Mouse (Mus musculus) forebrain, embryonic 14.5 days (tissue): Measurements from ENCODE around the gene Edem1. TPM values are rescaled to one million over a fixed set of nuclear protein-coding genes. Genes with fewer than 3 reads are reported as not detected.

Experiments used
- ATAC-seq: fragments of 200-750 bp; cut with Nextera tagmentation; 2 replicates; pipeline ENCODE4 v1.8.0; 2017; ENCODE audit warnings: mild to moderate bottlenecking, moderate library complexity
- DNase-seq: peaks from one replicate; pipeline ENCODE4 v3.0.0-alpha.2; 2015; ENCODE audit warnings: low spot score
- H3K27ac ChIP-seq: fragments of 300-500 bp; sonication (generic); 2 replicates; pipeline ENCODE4 v1.5.1; 2014; ENCODE audit warnings: low read depth, mild to moderate bottlenecking, control low read depth, low read length, moderate library complexity
- H3K27me3 ChIP-seq: fragments of 300-500 bp; sonication (generic); replicated peaks from 2 replicates; pipeline ENCODE4 v1.6.1; 2014; ENCODE audit warnings: low read length, control low read depth, mixed read lengths; ENCODE audit not compliant: control insufficient read depth, insufficient read depth
- H3K36me3 ChIP-seq: fragments of 300-500 bp; sonication (generic); 2 replicates; pipeline ENCODE4 v1.6.1; 2014; ENCODE audit warnings: low read length, control low read depth; ENCODE audit not compliant: control insufficient read depth, insufficient read depth
- H3K4me1 ChIP-seq: fragments of 300-500 bp; sonication (generic); 2 replicates; pipeline ENCODE4 v1.6.1; 2014; ENCODE audit warnings: antibody characterized with exemption, low read length, control low read depth; ENCODE audit not compliant: control insufficient read depth, insufficient read depth
- H3K4me2 ChIP-seq: fragments of 300-500 bp; sonication (generic); 2 replicates; pipeline ENCODE4 v1.6.1; 2014; ENCODE audit warnings: mild to moderate bottlenecking, control low read depth, low read length
- H3K4me3 ChIP-seq: fragments of 300-500 bp; sonication (generic); 2 replicates; pipeline ENCODE4 v1.5.1; 2014; ENCODE audit warnings: low read depth, low read length, control low read depth
- H3K9ac ChIP-seq: fragments of 300-500 bp; sonication (generic); 2 replicates; pipeline ENCODE4 v1.6.1; 2014; ENCODE audit warnings: mild to moderate bottlenecking, low read length, control low read depth, moderate library complexity
- H3K9me3 ChIP-seq: fragments of 300-500 bp; sonication (generic); replicated peaks from 2 replicates; pipeline ENCODE4 v1.6.1; 2016; ENCODE audit warnings: low read length, control low read depth, mixed read lengths; ENCODE audit not compliant: control insufficient read depth
- WGBS: fragments of 180-500 bp; shearing (Covaris S2); extraction: QIAGEN DNeasy Blood & Tissue Kit; methylation state at CpG from one replicate; pipeline ENCODE4 v1.1.7; 2014; 5-methylcytosine and 5-hydroxymethylcytosine counted together
- polyA plus RNA-seq: library from polyadenylated mRNA; unstranded; fragments of >200 nt; fragmentation: Nextera tagmentation; extraction: Ambion mirVana; gene quantifications from 2 replicates; pipeline ENCODE4 v1.2.1, GENCODE M21; 2014

The Edem1 gene
- polyA plus RNA-seq, 1 experiment from 2014 or later, result 7.5 TPM

- Histone ChIP-seq H3K9me3 (no peaks in the 10 kb centered on the region), H3K4me1 (peaks cover 8% of the 10 kb centered on the region), H3K27me3 (no peaks in the 10 kb centered on the region), H3K36me3 (peaks cover 37% of the 10 kb centered on the region), H3K4me3 (no peak overlapping the region), H3K9ac (no peak overlapping the region), H3K27ac (no peak overlapping the region), H3K4me2 (no peak overlapping the region)
- ATAC-seq (no peak), DNase-seq (no peak)
- 87% methylated on average over 7 of the region's 7 CpGs for WGBS
These were observed 3.5 kb upstream of the Edem1 start for GRCm38 (mm10) chr6:108824816-108825545.

GRCm38 (mm10) chr6:108826070-108826469 lies 2.4 kb upstream of the Edem1 start:
- peaks cover 30% of the 10 kb centered on the region for H3K36me3 ChIP-seq

GRCm38 (mm10) chr6:108827336-108827920 lies 1.0 kb upstream of the Edem1 start:
- no peak overlapping the region for H3K4me3 ChIP-seq
- DNase-seq (no peak), ATAC-seq (no peak)
- no peaks in the 10 kb centered on the region for H3K9me3 ChIP-seq
- H3K36me3 ChIP-seq, result peaks cover 16% of the 10 kb centered on the region
- peaks cover 10% of the 10 kb centered on the region for H3K4me1 ChIP-seq
- no peak overlapping the region for H3K9ac ChIP-seq
- WGBS, result 23% methylated on average over 5 of the region's 5 CpGs
- H3K4me2 ChIP-seq, result peak overlapping the region; percentile 76; the same call in 1 of the 2 replicates
- no peak overlapping the region for H3K27ac ChIP-seq
- H3K27me3 ChIP-seq, result no peaks in the 10 kb centered on the region

More at GRCm38 (mm10) chr6:108826070-108826469, 2.4 kb upstream of the Edem1 start:
- DNase-seq (no peak), ATAC-seq (no peak)
- Histone ChIP-seq H3K9ac (no peak overlapping the region), H3K27ac (no peak overlapping the region), H3K9me3 (no peaks in the 10 kb centered on the region), H3K4me1 (peaks cover 10% of the 10 kb centered on the region), H3K4me3 (no peak overlapping the region), H3K4me2 (no peak overlapping the region), H3K27me3 (no peaks in the 10 kb centered on the region)
- WGBS, result 82% methylated on average over 3 of the region's 3 CpGs

- Histone ChIP-seq H3K9ac (peak overlapping the region; percentile 92), H3K4me2 (peak overlapping the region; percentile 76), H3K27me3 (no peaks in the 10 kb centered on the region), H3K27ac (peak overlapping the region; percentile 44), H3K36me3 (peaks cover 4% of the 10 kb centered on the region; the same call in 1 of the 2 replicates), H3K4me3 (peak overlapping the region; percentile 87), H3K9me3 (no peaks in the 10 kb centered on the region), H3K4me1 (peaks cover 10% of the 10 kb centered on the region)
- ATAC-seq (peak; percentile 68), DNase-seq (peak; percentile 46)
- 0% methylated on average over 56 of the region's 56 CpGs for WGBS
These were observed 431 bp downstream of the Edem1 start for GRCm38 (mm10) chr6:108828872-108829271.

- peak overlapping the region; percentile 76 for H3K4me2 ChIP-seq
- peaks cover 10% of the 10 kb centered on the region for H3K4me1 ChIP-seq
- WGBS, result 26% methylated on average over 22 of the region's 22 CpGs
- H3K9me3 ChIP-seq, result no peaks in the 10 kb centered on the region
- no peak for ATAC-seq
- H3K27me3 ChIP-seq, result no peaks in the 10 kb centered on the region
- H3K9ac ChIP-seq, result peak overlapping the region; percentile 92
- H3K4me3 ChIP-seq, result peak overlapping the region; percentile 87
- DNase-seq, result peak; percentile 18
- H3K27ac ChIP-seq, result no peak overlapping the region
- no peaks in the 10 kb centered on the region for H3K36me3 ChIP-seq
These were observed 1.2 kb downstream of the Edem1 start for GRCm38 (mm10) chr6:108829386-108830370.

GRCm38 (mm10) chr6:108832170-108832569 lies 3.7 kb downstream of the Edem1 start:
- no peak overlapping the region for H3K27ac ChIP-seq
- no peak overlapping the region for H3K9ac ChIP-seq
- peaks cover 10% of the 10 kb centered on the region for H3K4me1 ChIP-seq
- H3K36me3 ChIP-seq, result peaks cover 3% of the 10 kb centered on the region; the same call in 1 of the 2 replicates
- DNase-seq (no peak), ATAC-seq (no peak)
- H3K4me3 ChIP-seq, result no peak overlapping the region
- H3K27me3 ChIP-seq, result no peaks in the 10 kb centered on the region
- no peaks in the 10 kb centered on the region for H3K9me3 ChIP-seq
- no peak overlapping the region for H3K4me2 ChIP-seq
- WGBS, result 58% methylated on average over 1 of the region's 1 CpGs

GRCm38 (mm10) chr6:108832989-108833388 lies 4.5 kb downstream of the Edem1 start:
- Histone ChIP-seq H3K36me3 (peaks cover 10% of the 10 kb centered on the region; the same call in 1 of the 2 replicates), H3K4me3 (no peak overlapping the region), H3K9me3 (no peaks in the 10 kb centered on the region), H3K4me2 (no peak overlapping the region), H3K9ac (no peak overlapping the region), H3K27ac (no peak overlapping the region), H3K4me1 (peaks cover 10% of the 10 kb centered on the region), H3K27me3 (no peaks in the 10 kb centered on the region)
- ATAC-seq, result no peak
- WGBS, result 94% methylated on average over 6 of the region's 6 CpGs
- DNase-seq, result no peak

- 93% methylated on average over 8 of the region's 8 CpGs for WGBS
- no peak for ATAC-seq
These were observed 5.7 kb downstream of the Edem1 start for GRCm38 (mm10) chr6:108833963-108834697.

More at GRCm38 (mm10) chr6:108833963-108834697, 5.7 kb downstream of the Edem1 start:
- no peak overlapping the region for H3K27ac ChIP-seq
- no peak overlapping the region for H3K4me2 ChIP-seq
- no peak for DNase-seq
- no peak overlapping the region for H3K9ac ChIP-seq
- H3K4me3 ChIP-seq, result no peak overlapping the region
- H3K27me3 ChIP-seq, result no peaks in the 10 kb centered on the region
- peaks cover 14% of the 10 kb centered on the region; the same call in 1 of the 2 replicates for H3K36me3 ChIP-seq
- peaks cover 10% of the 10 kb centered on the region for H3K4me1 ChIP-seq
- no peaks in the 10 kb centered on the region for H3K9me3 ChIP-seq
